Mouse (Mus musculus) heart, adult 2 months (tissue): ENCODE data around the gene Erich6b. TPM values are rescaled to one million over a fixed set of nuclear protein-coding genes. Genes with fewer than 3 reads are reported as not detected.

Experiments used
- DNase-seq, 2 experiments: peaks; one replicate each; pipeline ENCODE4 v3.0.0; 2021
- H3K27ac ChIP-seq: fragments of 200-600 bp; 2 replicates; pipeline ENCODE4 v1.8.1; 2022
- H3K27me3 ChIP-seq: fragments of 200-500 bp; 2 replicates; pipeline ENCODE4 v1.6.1; 2012; ENCODE audit warnings: mild to moderate bottlenecking, low read length, inconsistent platforms, mixed read lengths; ENCODE audit not compliant: control insufficient read depth, insufficient read depth
- H3K36me3 ChIP-seq: fragments of 200-500 bp; 2 replicates; pipeline ENCODE4 v1.6.1; 2012; ENCODE audit warnings: low read length, inconsistent platforms; ENCODE audit not compliant: control insufficient read depth, insufficient read depth
- H3K4me1 ChIP-seq: fragments of 200-500 bp; 2 replicates; pipeline ENCODE4 v1.6.1; 2011; ENCODE audit warnings: low read length; ENCODE audit not compliant: control insufficient read depth, insufficient read depth
- H3K4me3 ChIP-seq: fragments of 200-600 bp; 2 replicates; pipeline ENCODE4 v1.8.1; 2022
- H3K79me2 ChIP-seq: fragments of 200-500 bp; replicated peaks from 2 replicates; pipeline ENCODE4 v1.6.1; 2012; ENCODE audit warnings: mild to moderate bottlenecking, inconsistent platforms, low read length, moderate library complexity, mixed read lengths; ENCODE audit not compliant: control insufficient read depth, insufficient read depth
- H3K9ac ChIP-seq: fragments of 200-500 bp; 2 replicates; pipeline ENCODE4 v1.6.1; 2012; ENCODE audit warnings: low read depth, mild to moderate bottlenecking, control low read depth, inconsistent platforms, low read length, mixed read lengths
- CTCF ChIP-seq: fragments of 200-600 bp; IDR thresholded peaks from 2 replicates; pipeline ENCODE4 v1.8.1; 2022; ENCODE audit warnings: antibody characterized with exemption, mild to moderate bottlenecking, moderate library complexity
- EP300 ChIP-seq: fragments of 200-500 bp; IDR thresholded peaks from 2 replicates; pipeline ENCODE4 v1.6.1; 2011; ENCODE audit warnings: low read depth, low read length, control low read depth; ENCODE audit not compliant: insufficient read depth
- POLR2A ChIP-seq: fragments of 200-500 bp; IDR thresholded peaks from 2 replicates; pipeline ENCODE4 v1.6.1; 2011; ENCODE audit warnings: mild to moderate bottlenecking, low read depth, low read length, control low read depth; ENCODE audit not compliant: insufficient read depth
- WGBS: fragments of 180-500 bp; shearing (Covaris S2); methylation state at CpG from one replicate; pipeline ENCODE4 v1.1.7; 2018; 5-methylcytosine and 5-hydroxymethylcytosine counted together
- intact Hi-C: fragments of 180-260 bp; cut with DNase I; formaldehyde crosslinking; loops from one replicate; pipeline ENCODE4 v1.15.1; 2025
- long read RNA-seq: library from polyadenylated mRNA; stranded (forward); transcript quantifications from one replicate; pipeline ENCODE4 v2.0.0, GENCODE M21; 2021
- polyA plus RNA-seq: library from polyadenylated mRNA; depleted of rRNA; stranded (reverse); fragments of >200 nt; gene quantifications from 2 replicates; pipeline ENCODE4 v1.2.3, GENCODE M21; 2012; rRNA removed
- total RNA-seq, 2 experiments: library from RNA; stranded (reverse); gene quantifications; 2 replicates each; pipeline ENCODE4 v1.2.3; 2021

The Erich6b gene
- total RNA-seq (not detected), polyA plus RNA-seq (not detected in 2 replicates)
- long read RNA-seq: 0 reads

DNA sequence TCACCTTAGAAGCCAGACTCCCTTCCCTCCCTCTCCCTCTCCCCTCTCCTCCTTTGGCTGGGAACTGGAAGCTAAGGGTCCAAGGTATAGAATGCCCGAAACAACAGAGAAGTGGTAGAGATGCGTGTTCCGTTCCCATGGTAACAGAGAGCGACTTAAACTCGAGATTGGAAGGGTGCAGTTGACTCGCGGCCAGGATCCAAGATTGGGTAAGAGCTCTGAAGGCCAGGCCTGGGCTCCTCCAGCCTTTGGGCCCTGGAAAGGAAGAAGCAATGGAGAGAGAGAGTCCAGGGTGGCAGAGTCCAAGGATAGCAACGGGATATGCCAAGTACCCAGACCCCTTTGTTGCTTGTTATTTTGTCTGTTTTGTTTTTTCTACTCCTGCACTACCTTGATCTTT is at the start of gene Erich6b:
TSS of gene Erich6b (plus strand) at position 180 of the 400 bp plus-strand sequence.
- intact Hi-C loops: no loop called here

DNA sequence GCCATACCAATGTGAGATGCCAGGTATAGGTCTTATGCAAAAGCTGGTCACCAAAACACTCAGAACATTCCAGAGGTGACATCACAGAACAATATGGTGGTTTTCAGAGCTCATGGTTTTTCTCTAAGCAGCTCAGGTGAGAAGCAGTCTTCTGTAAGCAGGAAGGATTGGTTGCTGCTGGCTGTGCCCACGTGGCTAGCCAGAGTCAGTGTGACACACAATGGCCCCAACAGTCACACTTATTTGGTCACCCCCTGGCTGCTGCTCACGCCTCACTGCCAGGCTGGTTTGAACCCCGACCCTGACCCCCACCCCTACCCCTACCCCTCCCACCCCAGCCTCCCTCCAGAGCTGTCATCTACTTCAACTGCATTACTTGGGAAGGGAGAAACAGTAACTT is 49.1 kb upstream of the Erich6b start, which contains the start of gene Spert:
TSS of gene Spert (minus strand) at position 139 of the 400 bp plus-strand sequence.
- intact Hi-C loops: no loop called here
- no peaks in the 10 kb centered on the region for H3K36me3 ChIP-seq

More for the DNA sequence above, at the start of gene Erich6b:
- Histone ChIP-seq H3K4me1 (no peaks in the 10 kb centered on the region), H3K9ac (no peak within 1 kb of the TSS), H3K27ac (no peak within 1 kb of the TSS), H3K36me3 (no peaks in the 10 kb centered on the region), H3K27me3 (no peaks in the 10 kb centered on the region), H3K79me2 (no peaks in the 10 kb centered on the region), H3K4me3 (no peak within 1 kb of the TSS)
- TF ChIP-seq POLR2A: no peak
- TF ChIP-seq EP300: no peak
- no peak for TF ChIP-seq CTCF
- no peak for DNase-seq
- 65% methylated on average over 8 of the region's 8 CpGs for WGBS

DNA sequence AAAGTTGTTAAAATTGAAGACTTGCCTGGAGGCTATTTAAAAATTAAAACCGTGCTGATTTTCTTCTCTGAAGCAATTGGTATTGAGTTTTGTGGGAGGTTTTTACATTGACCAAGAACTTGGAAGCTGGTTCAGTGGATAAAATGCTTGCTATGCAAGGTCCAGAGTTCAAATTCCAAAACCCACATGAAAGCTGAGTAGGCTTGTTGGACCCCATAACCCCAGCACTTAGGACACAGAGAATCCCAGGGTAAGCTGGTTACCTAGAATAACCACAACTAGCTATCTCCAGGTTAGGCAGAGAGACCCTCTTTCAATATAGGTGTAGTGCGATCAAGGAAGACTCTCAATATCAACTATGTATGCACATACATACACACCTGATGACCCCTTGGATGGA is 32.9 kb upstream of the Erich6b start:
- Histone ChIP-seq H3K9ac (no peak overlapping the region), H3K27me3 (no peaks in the 10 kb centered on the region), H3K27ac (no peak overlapping the region), H3K4me3 (no peak overlapping the region), H3K36me3 (no peaks in the 10 kb centered on the region), H3K4me1 (no peaks in the 10 kb centered on the region), H3K79me2 (no peaks in the 10 kb centered on the region)
- WGBS: 93% methylated on average over 2 of the region's 2 CpGs
- TF ChIP-seq EP300 (no peak), POLR2A (no peak), CTCF (no peak)
- no peak for DNase-seq
- intact Hi-C loops: no loop called here

More for the DNA sequence above, 49.1 kb upstream of the Erich6b start, which contains the start of gene Spert:
- no peak for TF ChIP-seq CTCF
- no peak for TF ChIP-seq POLR2A
- no peak for TF ChIP-seq EP300
- Histone ChIP-seq H3K4me3 (no peak within 1 kb of the TSS), H3K27me3 (no peaks in the 10 kb centered on the region), H3K4me1 (no peaks in the 10 kb centered on the region), H3K27ac (no peak within 1 kb of the TSS), H3K9ac (no peak within 1 kb of the TSS), H3K79me2 (no peaks in the 10 kb centered on the region)
- DNase-seq: no peak
- WGBS: 65% methylated on average over 3 of the region's 3 CpGs

DNA sequence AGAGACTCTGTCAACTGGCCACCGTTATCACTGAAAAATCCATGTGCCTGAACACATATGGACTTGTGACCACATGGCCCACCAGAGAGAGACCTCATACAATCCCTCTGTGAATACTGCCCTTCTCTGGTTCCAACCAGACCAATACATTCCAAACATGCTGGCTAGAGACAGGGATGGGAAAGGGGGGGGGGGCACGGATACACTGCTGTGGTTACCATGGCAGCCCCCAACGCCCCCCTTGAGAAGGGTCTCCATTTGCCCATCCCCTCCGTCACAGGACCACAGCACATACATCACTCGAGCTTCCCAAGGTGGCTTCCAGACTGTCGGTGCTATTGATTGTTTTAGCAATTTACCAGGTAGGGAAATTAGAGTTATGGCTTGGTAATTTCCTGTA is 25.7 kb upstream of the Erich6b start:
- no peak for DNase-seq
- TF ChIP-seq CTCF (no peak), EP300 (no peak), POLR2A (no peak)
- 74% methylated on average over 6 of the region's 6 CpGs for WGBS
- Histone ChIP-seq H3K4me1 (no peaks in the 10 kb centered on the region), H3K9ac (no peak overlapping the region), H3K79me2 (no peaks in the 10 kb centered on the region), H3K36me3 (no peaks in the 10 kb centered on the region), H3K27ac (no peak overlapping the region), H3K4me3 (no peak overlapping the region), H3K27me3 (no peaks in the 10 kb centered on the region)
- intact Hi-C loops: no loop called here

DNA sequence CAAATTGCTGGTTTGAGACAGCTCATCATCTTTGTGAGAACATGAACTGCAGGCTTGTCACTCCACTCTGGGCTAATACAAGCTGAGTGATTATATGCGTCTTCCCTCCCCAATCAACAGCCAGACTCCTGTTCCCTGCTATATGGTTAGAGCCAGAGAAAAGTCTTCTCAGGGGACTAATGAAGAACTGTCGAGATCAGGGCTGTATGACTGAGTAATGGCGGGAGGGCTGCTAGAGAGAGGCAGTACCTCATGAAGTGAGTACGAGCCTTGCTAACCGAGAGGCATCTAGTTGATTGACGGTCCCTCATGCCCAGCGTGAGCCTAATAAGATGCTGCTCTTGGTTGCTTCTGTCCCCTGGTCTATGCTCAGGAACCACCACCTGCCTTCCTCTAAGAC is 19.1 kb upstream of the Erich6b start:
- Histone ChIP-seq H3K9ac (no peak overlapping the region), H3K4me3 (no peak overlapping the region), H3K79me2 (no peaks in the 10 kb centered on the region), H3K36me3 (no peaks in the 10 kb centered on the region), H3K4me1 (no peaks in the 10 kb centered on the region), H3K27me3 (no peaks in the 10 kb centered on the region), H3K27ac (no peak overlapping the region)
- intact Hi-C loops: no loop called here
- DNase-seq: no peak
- TF ChIP-seq CTCF: no peak
- no peak for TF ChIP-seq EP300
- no peak for TF ChIP-seq POLR2A
- 75% methylated on average over 7 of the region's 7 CpGs for WGBS

DNA sequence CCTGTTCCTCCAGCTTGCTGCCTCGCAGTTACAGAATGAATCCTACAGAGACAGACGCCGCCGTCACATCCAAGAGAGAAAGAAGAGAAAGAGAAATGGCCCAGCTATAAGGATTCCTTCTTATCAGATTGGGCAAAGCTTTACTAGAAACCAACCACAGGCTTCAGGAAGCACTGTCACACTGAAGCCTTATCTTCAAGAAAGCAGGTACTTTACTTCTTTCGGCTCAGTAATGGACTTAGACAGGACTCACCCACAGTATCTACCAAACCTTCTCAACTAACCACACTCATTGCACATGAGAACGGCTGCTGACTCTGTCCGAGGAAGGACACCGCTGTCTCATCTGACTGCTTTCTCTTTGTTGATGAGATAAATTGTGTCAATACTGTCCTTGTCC is 13.2 kb upstream of the Erich6b start:
- H3K36me3 ChIP-seq: no peaks in the 10 kb centered on the region
- H3K79me2 ChIP-seq: no peaks in the 10 kb centered on the region
- H3K4me1 ChIP-seq: no peaks in the 10 kb centered on the region
- no peaks in the 10 kb centered on the region for H3K27me3 ChIP-seq
- H3K9ac ChIP-seq: no peak overlapping the region
- H3K27ac ChIP-seq: no peak overlapping the region
- no peak overlapping the region for H3K4me3 ChIP-seq
- TF ChIP-seq EP300 (no peak), POLR2A (no peak), CTCF (no peak)
- intact Hi-C loops: no loop called here
- WGBS: 85% methylated on average over 8 of the region's 8 CpGs
- DNase-seq: no peak
